Comparison of ENCODE assay signal across 15 mouse cellular contexts in genomic region chr16:96472816-96473215, GRCm38 (mm10). TPM values are rescaled to one million over a fixed set of nuclear protein-coding genes. Genes with fewer than 3 reads are reported as not detected.
DNase-seq lines count a peak whose midpoint lies in the region; ATAC-seq and TF ChIP-seq lines count a peak whose summit lies in the region.
"Had no signal": no experiment of that assay in that cellular context is flagged by ENCODE, and none has a peak within 500 bp of the region (broad histone marks: within the 10 kb centered on the region; RNA-seq: fewer than 3 reads in every experiment).

No protein-coding gene starts in this region.

- H3K36me3 ChIP-seq in hindbrain, embryonic 12.5 days = no peaks in the 10 kb centered on the region
- no peaks in the 10 kb centered on the region for H3K36me3 ChIP-seq in hindbrain, embryonic 11.5 days (ENCODE audit: control insufficient read depth, insufficient read depth, low read length)
- H3K36me3 ChIP-seq in forebrain, embryonic 16.5 days (ENCODE audit: control insufficient read depth, insufficient read depth) = no peaks in the 10 kb centered on the region
- no peaks in the 10 kb centered on the region for H3K36me3 ChIP-seq in hindbrain, embryonic 15.5 days
- H3K36me3 ChIP-seq in midbrain, postnatal 0 days (ENCODE audit: insufficient read depth, low read length) = no peaks in the 10 kb centered on the region

- H3K9me3 ChIP-seq in hindbrain, embryonic 12.5 days (replicated peaks) = no peaks in the 10 kb centered on the region
- H3K9me3 ChIP-seq in hindbrain, embryonic 11.5 days (ENCODE audit: control insufficient read depth, low read length) = no peaks in the 10 kb centered on the region
- no peaks in the 10 kb centered on the region for H3K9me3 ChIP-seq in forebrain, embryonic 16.5 days (ENCODE audit: control insufficient read depth, low read length)
- no peaks in the 10 kb centered on the region for H3K9me3 ChIP-seq in hindbrain, embryonic 15.5 days
- H3K9me3 ChIP-seq in midbrain, postnatal 0 days (ENCODE audit: low read length) = no peaks in the 10 kb centered on the region

- peaks cover 6% of the 10 kb centered on the region for H3K4me1 ChIP-seq in hindbrain, embryonic 12.5 days
- no peaks in the 10 kb centered on the region for H3K4me1 ChIP-seq in hindbrain, embryonic 11.5 days (replicated peaks; ENCODE audit: control insufficient read depth, insufficient read depth, low read length)
- H3K4me1 ChIP-seq in forebrain, embryonic 16.5 days (replicated peaks; ENCODE audit: control insufficient read depth, insufficient read depth, low read length) = peaks cover 30% of the 10 kb centered on the region
- peaks cover 36% of the 10 kb centered on the region for H3K4me1 ChIP-seq in hindbrain, embryonic 15.5 days (replicated peaks)
- peaks cover 19% of the 10 kb centered on the region for H3K4me1 ChIP-seq in midbrain, postnatal 0 days (ENCODE audit: insufficient read depth, low read length)

- H3K27ac ChIP-seq in hindbrain, embryonic 12.5 days = peak overlapping the region; percentile 55
- no peak overlapping the region for H3K27ac ChIP-seq in hindbrain, embryonic 11.5 days (ENCODE audit: low read depth, low read length)
- no peak overlapping the region for H3K27ac ChIP-seq in forebrain, embryonic 16.5 days (ENCODE audit: low read length)
- H3K27ac ChIP-seq in hindbrain, embryonic 15.5 days (replicated peaks) = peak overlapping the region; percentile 61
- peak overlapping the region; percentile 55 for H3K27ac ChIP-seq in midbrain, postnatal 0 days (ENCODE audit: low read depth, low read length)

- no peak overlapping the region for H3K4me3 ChIP-seq in hindbrain, embryonic 12.5 days
- no peak overlapping the region for H3K4me3 ChIP-seq in hindbrain, embryonic 11.5 days (ENCODE audit: low read depth, low read length)
- H3K4me3 ChIP-seq in forebrain, embryonic 16.5 days (replicated peaks; ENCODE audit: low read length) = no peak overlapping the region
- no peak overlapping the region for H3K4me3 ChIP-seq in hindbrain, embryonic 15.5 days
- peak overlapping the region; percentile 3; the same call in 1 of the 2 replicates for H3K4me3 ChIP-seq in midbrain, postnatal 0 days (ENCODE audit: low read depth, low read length)
- H3K4me3 ChIP-seq: erythroblast, embryonic 14.5 days had no signal

- no peaks in the 10 kb centered on the region for H3K27me3 ChIP-seq in hindbrain, embryonic 12.5 days
- no peaks in the 10 kb centered on the region for H3K27me3 ChIP-seq in hindbrain, embryonic 11.5 days (ENCODE audit: control insufficient read depth, insufficient read depth, low read length)
- no peaks in the 10 kb centered on the region for H3K27me3 ChIP-seq in forebrain, embryonic 16.5 days (replicated peaks; ENCODE audit: control insufficient read depth, insufficient read depth, low read length)
- H3K27me3 ChIP-seq in hindbrain, embryonic 15.5 days = no peaks in the 10 kb centered on the region
- no peaks in the 10 kb centered on the region for H3K27me3 ChIP-seq in midbrain, postnatal 0 days (ENCODE audit: insufficient read depth, low read length)

- no peak for TF ChIP-seq CTCF in midbrain, postnatal 0 days (IDR thresholded peaks at IDR 0.05)

- 0 out of 2 replicates have a peak overlapping the region, but pooled peaks have one; percentile 6 for H3K4me2 ChIP-seq in hindbrain, embryonic 12.5 days (replicated peaks)
- H3K4me2 ChIP-seq in hindbrain, embryonic 11.5 days (replicated peaks; ENCODE audit: low read depth, low read length) = no peak overlapping the region
- peak overlapping the region; percentile 24 for H3K4me2 ChIP-seq in forebrain, embryonic 16.5 days (ENCODE audit: low read length)
- peak overlapping the region; percentile 36 for H3K4me2 ChIP-seq in hindbrain, embryonic 15.5 days
- peak overlapping the region; percentile 38 for H3K4me2 ChIP-seq in midbrain, postnatal 0 days (ENCODE audit: low read depth, low read length, poor library complexity, severe bottlenecking)

- no peak for ATAC-seq in hindbrain, embryonic 12.5 days (ENCODE audit: low FRiP score)
- ATAC-seq in hindbrain, embryonic 11.5 days (ENCODE audit: low FRiP score) = no peak
- peak; percentile 66 for ATAC-seq in forebrain, embryonic 16.5 days
- ATAC-seq in hindbrain, embryonic 15.5 days (ENCODE audit: low FRiP score, low read depth) = no peak
- ATAC-seq in midbrain, postnatal 0 days (ENCODE audit: low FRiP score) = no peak

- 58% methylated on average over 7 of the region's 7 CpGs for WGBS in hindbrain, embryonic 12.5 days
- WGBS in hindbrain, embryonic 11.5 days = 58% methylated on average over 7 of the region's 7 CpGs
- 33% methylated on average over 7 of the region's 7 CpGs for WGBS in forebrain, embryonic 16.5 days
- 44% methylated on average over 7 of the region's 7 CpGs for WGBS in hindbrain, embryonic 15.5 days
- WGBS in midbrain, postnatal 0 days = 31% methylated on average over 7 of the region's 7 CpGs

- H3K9ac ChIP-seq in hindbrain, embryonic 12.5 days = no peak overlapping the region; the same call in 1 of the 2 replicates
- H3K9ac ChIP-seq in hindbrain, embryonic 11.5 days (ENCODE audit: low read depth, low read length) = no peak overlapping the region
- H3K9ac ChIP-seq in forebrain, embryonic 16.5 days (replicated peaks; ENCODE audit: low read depth, low read length) = no peak overlapping the region
- 0 out of 2 replicates have a peak overlapping the region, but pooled peaks have one; percentile 10 for H3K9ac ChIP-seq in hindbrain, embryonic 15.5 days
- peak overlapping the region; percentile 44; the same call in 1 of the 2 replicates for H3K9ac ChIP-seq in midbrain, postnatal 0 days (replicated peaks; ENCODE audit: low read length, poor library complexity, severe bottlenecking)

- DNase-seq in hindbrain, embryonic 11.5 days (ENCODE audit: low spot score) = no peak
- no peak for DNase-seq in midbrain, postnatal 0 days (ENCODE audit: low spot score)
- no peak for DNase-seq in spleen, adult 12 weeks (ENCODE audit: low spot score)
- DNase-seq in thymus, postnatal 4 days = no peak
- DNase-seq: gastrocnemius, postnatal 14 days; lung, postnatal 10 days; spleen, adult 18-20 months; thymus, postnatal 25 days had no signal

RNA-seq across cellular contexts. Expression of gene Pcp4, which starts 5.4 kb away (rescaled TPM):
- 97.1 and 116 TPM in 2 replicates for polyA plus RNA-seq in hindbrain, embryonic 12.5 days (2016; fragmentation: Nextera tagmentation; extraction: Ambion mirVana)
- polyA plus RNA-seq in hindbrain, embryonic 11.5 days (2014; fragmentation: Nextera tagmentation; extraction: Ambion mirVana) = 69.2 and 92.0 TPM in 2 replicates
- 147 and 175 TPM in 2 replicates for polyA plus RNA-seq in forebrain, embryonic 16.5 days (2015; fragmentation: Nextera tagmentation; extraction: Ambion mirVana)
- 431 and 457 TPM in 2 replicates for polyA plus RNA-seq in hindbrain, embryonic 15.5 days (2015; fragmentation: Nextera tagmentation; extraction: Ambion mirVana)
- total RNA-seq in midbrain, postnatal 0 days (2014; rRNA removed) = 333 and 361 TPM in 2 replicates
- 687 and 775 TPM in 2 replicates for polyA plus RNA-seq in midbrain, postnatal 0 days (2015; fragmentation: Nextera tagmentation; extraction: Ambion mirVana)
- total RNA-seq: ES-E14 had no signal
- polyA plus RNA-seq: erythroblast, embryonic 14.5 days had no signal

RNA-seq across cellular contexts. Expression of gene Itgb2l, which starts 29.4 kb away (rescaled TPM):
- polyA plus RNA-seq in hindbrain, embryonic 12.5 days (2016; fragmentation: Nextera tagmentation; extraction: Ambion mirVana) = not detected in 2 replicates
- polyA plus RNA-seq in hindbrain, embryonic 11.5 days (2014; fragmentation: Nextera tagmentation; extraction: Ambion mirVana) = not detected in 2 replicates
- not detected in 2 replicates for polyA plus RNA-seq in forebrain, embryonic 16.5 days (2015; fragmentation: Nextera tagmentation; extraction: Ambion mirVana)
- 0.09 and 0.25 TPM in 2 replicates for polyA plus RNA-seq in hindbrain, embryonic 15.5 days (2015; fragmentation: Nextera tagmentation; extraction: Ambion mirVana)
- not detected in 2 replicates for total RNA-seq in midbrain, postnatal 0 days (2014; rRNA removed)
- 0.53 TPM in 1 of 2 replicates, not detected in the other for polyA plus RNA-seq in midbrain, postnatal 0 days (2015; fragmentation: Nextera tagmentation; extraction: Ambion mirVana)
- total RNA-seq: adrenal gland, adult 18-20 months; ES-E14; gastrocnemius, postnatal 14 days; left cerebral cortex, postnatal 36 days had no signal
- polyA plus RNA-seq: erythroblast, embryonic 14.5 days had no signal

Comparison
In these comparisons a context has a peak if more than half of its experiments do, and no peak if none do; other contexts are left out.
1. H3K27ac ChIP-seq: peak in hindbrain, embryonic 12.5 days (single experiment), hindbrain, embryonic 15.5 days (single experiment) and midbrain, postnatal 0 days (single experiment); none in hindbrain, embryonic 11.5 days (single experiment) and forebrain, embryonic 16.5 days (single experiment).
2. H3K9ac ChIP-seq: peak in hindbrain, embryonic 15.5 days (single experiment) and midbrain, postnatal 0 days (single experiment); none in hindbrain, embryonic 12.5 days (single experiment), hindbrain, embryonic 11.5 days (single experiment) and forebrain, embryonic 16.5 days (single experiment).